Mouse (Mus musculus) thymus, postnatal 10 days (tissue): ENCODE data around the gene Fam131a.

ENCODE experiments used
- DNase-seq, 2 experiments: peaks; one replicate each; pipeline ENCODE4 v3.0.0; 2021; ENCODE audit warnings: low spot score in 2 of 2

Gene Fam131a

GRCm38 (mm10) chr16:20695622-20696323 is 2.7 kb downstream of the Fam131a start:
- DNase-seq = no peak

DNA sequence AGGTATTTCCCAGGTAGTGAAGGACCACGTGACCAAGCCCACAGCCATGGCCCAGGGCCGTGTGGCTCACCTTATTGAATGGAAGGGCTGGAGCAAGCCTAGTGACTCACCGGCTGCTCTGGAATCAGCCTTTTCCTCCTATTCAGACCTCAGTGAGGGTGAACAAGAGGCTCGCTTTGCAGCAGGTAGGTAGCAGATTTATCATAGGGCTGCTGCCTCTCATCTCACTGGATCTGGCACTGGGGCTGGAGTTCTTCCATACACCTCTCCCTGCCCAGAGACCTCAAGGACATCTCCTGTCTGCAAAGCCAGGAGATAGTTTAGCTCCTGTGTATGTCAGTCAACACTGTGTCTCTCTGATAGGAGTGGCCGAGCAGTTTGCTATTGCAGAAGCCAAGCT is 6.2 kb downstream of the Fam131a start:
- no peak for DNase-seq

- DNase-seq = no peak
These were observed 7.0 kb downstream of the Fam131a start for GRCm38 (mm10) chr16:20700036-20700435.

- DNase-seq = no peak
These were observed 8.3 kb downstream of the Fam131a start for GRCm38 (mm10) chr16:20701316-20701715.

- no peak for DNase-seq
These were observed 8.9 kb downstream of the Fam131a start for GRCm38 (mm10) chr16:20701729-20702521.

DNA sequence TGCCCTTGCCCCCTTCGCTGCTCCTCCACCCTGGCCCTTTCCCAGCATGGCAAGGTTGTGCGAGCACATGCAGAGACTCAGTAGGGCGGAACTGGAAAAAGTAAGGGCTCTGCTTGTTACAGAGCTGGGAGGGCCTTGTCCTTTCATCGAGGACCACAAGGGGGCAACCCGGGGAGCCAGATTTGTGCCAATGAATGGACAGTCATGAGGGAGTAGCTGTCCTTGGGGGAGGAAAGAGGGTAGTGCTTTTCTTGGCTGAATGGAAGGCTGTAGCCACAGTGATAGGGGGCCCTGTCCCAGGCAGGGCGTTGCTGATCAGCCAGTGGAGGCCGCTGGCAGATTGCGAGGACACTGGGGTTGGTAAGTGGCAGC is 9.5 kb downstream of the Fam131a start:
- peak in 1 of 2 experiments; percentile 50 for DNase-seq

DNA sequence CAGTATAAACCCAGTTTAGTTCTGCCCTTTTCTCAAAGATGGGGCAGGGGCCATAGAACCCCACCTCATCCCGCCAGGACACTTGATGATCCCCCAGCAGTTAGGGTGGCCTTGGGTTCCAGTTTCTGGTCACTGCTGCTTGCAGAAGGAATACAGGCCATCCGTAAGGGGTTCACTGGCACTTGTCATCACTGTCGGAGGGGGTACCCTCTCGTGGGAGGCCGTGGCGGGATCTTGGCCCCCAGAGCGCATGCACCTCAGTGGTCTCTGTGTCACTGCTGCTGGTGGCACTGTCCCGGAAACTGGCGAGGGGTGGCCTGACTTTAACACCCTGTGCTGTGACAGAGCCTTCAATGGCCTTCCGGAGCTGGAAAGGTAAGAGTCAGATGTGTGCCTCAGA is 10.0 kb downstream of the Fam131a start:
- no peak for DNase-seq

GRCm38 (mm10) chr16:20703699-20704400 is 10.8 kb downstream of the Fam131a start:
- no peak for DNase-seq

GRCm38 (mm10) chr16:20705786-20706185 is 12.7 kb downstream of the Fam131a start:
- no peak for DNase-seq

DNA sequence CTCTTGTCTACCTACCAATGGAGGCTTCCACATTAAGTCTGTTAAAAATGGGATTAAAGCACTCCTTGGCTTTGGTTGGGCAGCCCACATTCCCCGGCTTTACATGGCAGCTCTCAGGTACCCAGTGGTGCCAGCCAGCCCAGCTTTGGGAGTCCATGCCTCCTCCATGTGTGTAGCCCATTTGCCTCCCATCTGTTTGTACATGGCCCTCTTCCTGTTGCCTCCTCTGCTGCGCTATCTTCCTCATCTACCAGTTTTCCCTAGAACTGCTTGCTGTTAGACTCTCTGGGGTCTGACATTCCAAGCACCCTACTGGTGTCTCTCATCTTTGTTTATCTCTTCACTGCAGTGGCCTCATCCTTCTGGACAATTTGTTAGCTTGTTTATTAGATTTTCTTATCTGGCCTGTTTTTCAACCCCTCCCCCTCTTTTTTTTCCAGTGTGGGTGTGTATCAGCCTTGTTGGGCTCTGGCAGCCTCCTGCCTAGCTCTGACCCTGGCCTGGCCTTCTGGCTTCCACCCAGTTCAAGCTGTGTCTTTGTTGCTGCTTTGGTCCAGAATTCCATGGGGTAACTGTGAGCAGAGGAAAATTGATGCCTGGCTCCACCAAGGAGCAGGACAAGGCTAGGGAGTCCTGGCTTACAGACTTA is 13.5 kb downstream of the Fam131a start:
- DNase-seq = no peak

- no peak for DNase-seq
These were observed 15.3 kb downstream of the Fam131a start for GRCm38 (mm10) chr16:20708220-20708938.

DNA sequence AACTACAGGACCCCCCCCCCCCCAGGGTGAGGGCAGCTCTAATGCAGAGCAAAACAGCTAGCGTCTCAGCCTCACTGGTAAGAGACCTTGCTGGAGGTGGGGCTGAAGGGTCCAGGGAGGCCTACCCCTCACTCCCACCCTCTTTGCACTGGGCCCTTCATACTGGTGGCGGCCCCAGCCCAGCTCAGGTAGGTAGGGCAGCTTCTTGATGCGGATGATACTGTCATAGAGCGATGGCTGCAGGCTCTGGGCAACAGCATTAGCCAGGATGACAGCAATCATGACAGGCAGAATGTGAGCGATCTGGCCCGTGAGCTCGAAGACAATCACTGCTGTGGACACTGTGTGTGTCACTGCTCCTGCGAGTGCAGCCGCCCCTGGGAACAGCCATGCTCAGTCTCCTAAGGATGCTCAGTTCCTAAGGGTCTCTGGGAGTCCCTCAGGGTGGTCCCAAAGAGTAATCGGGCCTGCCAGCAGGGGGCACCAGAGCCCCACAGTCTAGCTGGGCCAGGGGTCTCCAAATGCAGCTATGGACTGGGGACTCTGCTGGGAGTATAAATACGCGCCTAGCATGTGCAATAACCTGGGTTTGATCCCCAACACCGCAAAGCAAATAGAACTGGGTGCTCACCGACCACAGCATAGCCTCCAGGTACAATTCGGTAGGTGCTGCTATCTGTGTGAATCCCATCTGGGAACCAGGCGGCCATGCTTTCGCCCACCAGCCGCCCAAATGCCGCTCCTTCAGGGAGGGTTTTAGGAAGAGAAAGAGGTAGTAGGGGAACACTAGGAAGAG is 16.1 kb downstream of the Fam131a start:
- peak; percentile 44 to 81 for DNase-seq

GRCm38 (mm10) chr16:20710370-20710769 is 17.3 kb downstream of the Fam131a start:
- no peak for DNase-seq

- no peak for DNase-seq
These were observed 17.8 kb downstream of the Fam131a start for GRCm38 (mm10) chr16:20710810-20711209.

DNA sequence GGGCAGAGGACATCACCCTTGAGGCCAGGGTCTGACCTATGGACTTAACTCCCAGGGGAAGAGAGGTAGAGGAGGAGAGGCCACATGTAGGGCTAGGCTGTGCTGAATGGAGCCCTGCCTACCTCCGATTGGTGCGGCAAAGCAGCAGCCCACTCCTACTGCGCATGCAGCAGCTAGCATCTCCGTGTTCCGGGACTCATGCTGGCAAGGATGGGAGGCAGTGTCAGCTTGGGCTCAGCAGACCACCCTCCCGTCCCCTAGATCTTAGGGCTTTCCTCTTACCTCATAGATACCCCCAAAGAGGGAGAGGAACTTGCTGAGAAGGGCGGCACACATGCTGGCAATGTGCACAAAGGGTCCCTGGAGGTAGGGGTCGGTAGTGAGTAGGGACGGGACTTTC is 19.1 kb downstream of the Fam131a start:
- no peak for DNase-seq

DNA sequence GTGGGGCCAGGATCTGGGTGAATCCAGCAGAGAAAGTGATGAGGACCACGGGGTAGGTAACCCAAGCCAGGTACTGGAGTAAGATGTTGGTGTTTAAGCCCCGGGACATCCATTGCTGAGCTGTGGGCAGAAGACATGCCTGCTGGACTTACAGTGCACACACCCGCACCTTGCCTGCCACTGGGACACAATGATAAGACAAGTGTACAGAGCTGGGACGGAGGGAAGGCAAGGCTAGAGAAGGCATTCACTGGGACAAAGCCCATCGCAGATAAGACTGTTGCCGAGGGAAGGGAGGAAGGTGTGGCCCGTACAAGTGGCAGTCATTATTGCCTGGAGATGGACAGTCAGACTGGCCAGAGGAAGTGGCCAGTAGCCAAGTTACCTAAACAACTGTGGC is 19.8 kb downstream of the Fam131a start:
- DNase-seq = no peak

DNA sequence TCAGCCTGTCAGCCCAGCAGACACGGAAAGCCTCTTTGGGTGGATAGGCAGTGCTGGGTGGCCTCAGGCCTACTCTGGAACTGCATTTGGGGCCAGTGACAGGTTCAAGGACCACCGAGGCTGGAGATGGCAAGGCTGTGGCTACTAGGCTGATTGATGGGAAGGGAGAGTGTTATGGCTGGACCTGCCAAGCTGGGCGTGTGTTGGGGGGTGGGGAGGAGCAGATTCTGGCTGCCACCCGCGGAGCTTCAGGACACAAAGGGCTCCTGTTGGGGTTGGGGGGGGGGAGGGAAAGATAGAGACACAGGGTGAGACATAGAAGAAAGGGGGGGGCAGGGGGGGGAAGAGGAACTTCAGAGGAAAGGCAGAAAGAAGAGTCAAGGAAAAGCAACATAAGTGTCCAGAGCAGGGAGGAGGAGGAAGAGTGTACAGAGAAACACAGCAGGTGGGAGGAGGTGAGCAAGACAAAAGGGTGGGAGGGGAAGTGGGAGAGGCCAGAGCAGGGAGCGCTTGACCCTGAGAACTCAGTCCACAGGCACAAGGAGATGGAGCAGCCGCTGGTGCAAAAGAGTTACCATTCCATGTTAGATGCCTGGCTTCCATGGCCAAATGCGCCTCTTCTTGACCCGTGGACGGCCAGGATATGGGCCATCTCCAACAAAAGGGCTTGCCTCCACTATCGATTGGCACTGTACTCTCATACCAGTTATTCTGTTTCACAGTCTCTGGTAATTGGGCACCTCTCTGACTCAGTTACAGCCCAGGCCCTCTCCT is 21.5 kb downstream of the Fam131a start:
- no peak for DNase-seq

GRCm38 (mm10) chr16:20715161-20715560 is 22.1 kb downstream of the Fam131a start:
- DNase-seq = no peak

DNA sequence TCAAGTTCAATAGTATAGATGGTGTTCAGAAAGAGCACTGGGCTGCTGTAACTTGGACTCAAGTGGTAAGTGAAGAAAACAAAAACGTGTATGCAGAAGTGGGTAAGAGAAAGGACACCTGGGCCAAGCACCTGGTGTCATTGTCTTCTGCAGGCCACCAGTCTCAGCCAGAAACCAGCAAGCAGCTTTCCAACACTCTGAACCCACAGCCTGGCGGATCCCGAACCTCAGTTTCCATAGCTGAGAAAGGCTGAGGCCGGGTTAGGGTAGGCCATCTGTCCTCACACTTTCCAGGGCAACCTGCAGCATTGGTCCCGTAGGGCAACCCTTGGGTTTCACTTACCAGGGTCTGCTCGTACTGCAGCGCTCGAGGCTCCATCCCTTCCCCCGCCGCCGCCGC is 22.5 kb downstream of the Fam131a start:
- no peak for DNase-seq
